Mouse (Mus musculus) MEL (cell line): ENCODE results near the gene Lix1l. TPM values are rescaled to one million over a fixed set of nuclear protein-coding genes. Genes with fewer than 3 reads are reported as not detected.

Experiments used
- DNase-seq: peaks from one replicate; pipeline ENCODE4 v3.0.0; 2011; ENCODE audit warnings: low read depth, low spot score
- H3K27ac ChIP-seq: 2 replicates; pipeline ENCODE4 v1.5.1; 2012; ENCODE audit warnings: low read depth, mild to moderate bottlenecking, control low read depth, low read length, moderate library complexity; ENCODE audit not compliant: control insufficient read depth
- H3K27me3 ChIP-seq, 2 experiments: fragments of 150-350 bp in 1 of 2; sonication (generic) in 1 of 2; 2 replicates each; pipeline ENCODE4 v1.6.1; 2012; ENCODE audit warnings: low read length in 2 of 2, mild to moderate bottlenecking in 2 of 2, improper control_type of control experiment in 1 of 2, moderate library complexity in 1 of 2; ENCODE audit not compliant: insufficient read depth in 2 of 2, control insufficient read depth in 1 of 2
- H3K36me3 ChIP-seq, 2 experiments: 2 replicates each; pipeline ENCODE4 v1.6.1; 2012 to 2014; ENCODE audit warnings: low read length in 2 of 2, improper control_type of control experiment in 1 of 2, inconsistent platforms in 1 of 2, mild to moderate bottlenecking in 1 of 2; ENCODE audit not compliant: insufficient read depth in 2 of 2, control insufficient read depth in 1 of 2
- H3K4me1 ChIP-seq, 2 experiments: fragments of 150-350 bp in 1 of 2; sonication (generic) in 1 of 2; 2 replicates each; pipeline ENCODE4 v1.6.1; 2012; ENCODE audit warnings: low read length in 2 of 2, improper control_type of control experiment in 1 of 2, mild to moderate bottlenecking in 1 of 2; ENCODE audit not compliant: insufficient read depth in 2 of 2, control insufficient read depth in 1 of 2
- H3K4me3 ChIP-seq, 2 experiments: fragments of 150-350 bp in 1 of 2; sonication (generic) in 1 of 2; 2 replicates each; pipeline ENCODE4 v1.5.1; 2012; ENCODE audit warnings: low read depth in 2 of 2, low read length in 2 of 2, mild to moderate bottlenecking in 2 of 2, moderate library complexity in 2 of 2, control low read depth in 1 of 2, improper control_type of control experiment in 1 of 2; ENCODE audit not compliant: control insufficient read depth in 1 of 2, insufficient read depth in 1 of 2
- H3K79me2 ChIP-seq: 2 replicates; pipeline ENCODE4 v1.6.1; 2012; ENCODE audit warnings: mild to moderate bottlenecking, low read length, moderate library complexity; ENCODE audit not compliant: control insufficient read depth, poor library complexity, insufficient read depth
- H3K9ac ChIP-seq: 2 replicates; pipeline ENCODE4 v1.6.1; 2012; ENCODE audit warnings: low read depth, mild to moderate bottlenecking, control low read depth, low read length, moderate library complexity; ENCODE audit not compliant: control insufficient read depth, poor library complexity, severe bottlenecking
- H3K9me3 ChIP-seq: fragments of 150-350 bp; sonication (generic); replicated peaks from 2 replicates; pipeline ENCODE4 v1.6.1; 2012; ENCODE audit warnings: mild to moderate bottlenecking, low read length, improper control_type of control experiment, moderate library complexity; ENCODE audit not compliant: insufficient read depth
- CHD1 ChIP-seq: IDR thresholded peaks from 2 replicates; pipeline ENCODE4 v1.6.1; 2012; ENCODE audit warnings: low read depth, mild to moderate bottlenecking, inconsistent platforms, low read length, improper control_type of control experiment
- CHD2 ChIP-seq: IDR thresholded peaks from 2 replicates; pipeline ENCODE4 v1.6.1; 2011; ENCODE audit warnings: low read length, improper control_type of control experiment
- CTCF ChIP-seq, 3 experiments: IDR thresholded peaks in 2 of 3; conservative IDR thresholded peaks in 1 of 3; 2 replicates each; pipeline ENCODE4 v1.5.1; 2011 to 2012; ENCODE audit warnings: low read length in 3 of 3, low read depth in 2 of 3, mild to moderate bottlenecking in 2 of 3, improper control_type of control experiment in 1 of 3, inconsistent platforms in 1 of 3, mixed read lengths in 1 of 3, moderate library complexity in 1 of 3; ENCODE audit not compliant: control insufficient read depth in 1 of 3, insufficient read depth in 1 of 3, poor library complexity in 1 of 3, severe bottlenecking in 1 of 3
- E2F4 ChIP-seq: IDR thresholded peaks from 2 replicates; pipeline ENCODE4 v1.6.1; 2011; ENCODE audit warnings: low read depth, low read length, improper control_type of control experiment, borderline replicate concordance
- EP300 ChIP-seq, 2 experiments: IDR thresholded peaks; 2 replicates each; pipeline ENCODE4 v1.6.1; 2011; ENCODE audit warnings: improper control_type of control experiment in 2 of 2, low read length in 2 of 2, low read depth in 1 of 2, mild to moderate bottlenecking in 1 of 2
- ETS1 ChIP-seq: IDR thresholded peaks from 2 replicates; pipeline ENCODE4 v1.6.1; 2012; ENCODE audit warnings: low read depth, mild to moderate bottlenecking, inconsistent platforms, low read length, improper control_type of control experiment, moderate library complexity
- GABPA ChIP-seq: IDR thresholded peaks from 2 replicates; pipeline ENCODE4 v1.6.1; 2012; ENCODE audit warnings: low read depth, mild to moderate bottlenecking, inconsistent platforms, low read length, improper control_type of control experiment, moderate library complexity
- GATA1 ChIP-seq: IDR thresholded peaks from 2 replicates; pipeline ENCODE4 v1.6.1; 2011; ENCODE audit warnings: low read depth, low read length, improper control_type of control experiment
- HCFC1 ChIP-seq: IDR thresholded peaks from 2 replicates; pipeline ENCODE4 v1.6.1; 2012; ENCODE audit warnings: low read depth, mild to moderate bottlenecking, inconsistent platforms, low read length, improper control_type of control experiment, moderate library complexity
- JUND ChIP-seq: IDR thresholded peaks from 2 replicates; pipeline ENCODE4 v1.6.1; 2011; ENCODE audit warnings: low read depth, mild to moderate bottlenecking, improper control_type of control experiment, low read length
- KAT2A ChIP-seq: conservative IDR thresholded peaks from 2 replicates; pipeline ENCODE4 v1.6.1; 2012; ENCODE audit warnings: low read depth, low read length, improper control_type of control experiment, inconsistent platforms
- MAFK ChIP-seq: IDR thresholded peaks from 2 replicates; pipeline ENCODE4 v1.6.1; 2011; ENCODE audit warnings: low read depth, mild to moderate bottlenecking, low read length, improper control_type of control experiment, borderline replicate concordance
- MAX ChIP-seq: IDR thresholded peaks from 2 replicates; pipeline ENCODE4 v1.6.1; 2011; ENCODE audit warnings: low read length, improper control_type of control experiment
- MAZ ChIP-seq: IDR thresholded peaks from 2 replicates; pipeline ENCODE4 v1.6.1; 2012; ENCODE audit warnings: low read depth, mild to moderate bottlenecking, inconsistent platforms, low read length, improper control_type of control experiment
- MEF2A ChIP-seq: IDR thresholded peaks from 2 replicates; pipeline ENCODE4 v1.6.1; 2014; ENCODE audit warnings: low read depth, mild to moderate bottlenecking, inconsistent platforms, low read length, improper control_type of control experiment; ENCODE audit not compliant: poor library complexity, insufficient replicate concordance, severe bottlenecking; ENCODE audit errors: extremely low read depth
- MXI1 ChIP-seq: IDR thresholded peaks from 2 replicates; pipeline ENCODE4 v1.6.1; 2011; ENCODE audit warnings: mild to moderate bottlenecking, low read depth, low read length, improper control_type of control experiment
- MYB ChIP-seq: IDR thresholded peaks from 2 replicates; pipeline ENCODE4 v1.6.1; 2011; ENCODE audit warnings: mild to moderate bottlenecking, low read depth, low read length, improper control_type of control experiment
- MYC ChIP-seq: IDR thresholded peaks from 2 replicates; pipeline ENCODE4 v1.6.1; 2011; ENCODE audit warnings: low read depth, mild to moderate bottlenecking, low read length, improper control_type of control experiment, moderate library complexity
- NELFE ChIP-seq: IDR thresholded peaks from 2 replicates; pipeline ENCODE4 v1.6.1; 2011; ENCODE audit warnings: low read depth, low read length, improper control_type of control experiment
- NRF1 ChIP-seq: IDR thresholded peaks from 2 replicates; pipeline ENCODE4 v1.6.1; 2014; ENCODE audit warnings: low read depth, mild to moderate bottlenecking, inconsistent platforms, low read length, improper control_type of control experiment, moderate library complexity; ENCODE audit not compliant: poor library complexity, insufficient read depth, severe bottlenecking
- POLR2AphosphoS2 ChIP-seq: IDR thresholded peaks from 2 replicates; pipeline ENCODE4 v1.6.1; 2011; ENCODE audit warnings: low read length, improper control_type of control experiment
- POLR2AphosphoS5 ChIP-seq: IDR thresholded peaks from 2 replicates; pipeline ENCODE4 v1.6.1; 2012; ENCODE audit warnings: low read depth, borderline replicate concordance, mild to moderate bottlenecking, inconsistent platforms, low read length, moderate library complexity, mixed read lengths
- RAD21 ChIP-seq: IDR thresholded peaks from 2 replicates; pipeline ENCODE4 v1.6.1; 2011; ENCODE audit warnings: mild to moderate bottlenecking, low read depth, low read length, improper control_type of control experiment
- RCOR1 ChIP-seq: IDR thresholded peaks from 2 replicates; pipeline ENCODE4 v1.6.1; 2012; ENCODE audit warnings: low read depth, mild to moderate bottlenecking, inconsistent platforms, low read length, improper control_type of control experiment
- SIN3A ChIP-seq: IDR thresholded peaks from 2 replicates; pipeline ENCODE4 v1.6.1; 2012; ENCODE audit warnings: low read length, improper control_type of control experiment, inconsistent platforms
- SMC3 ChIP-seq: IDR thresholded peaks from 2 replicates; pipeline ENCODE4 v1.6.1; 2011; ENCODE audit warnings: low read depth, low read length, improper control_type of control experiment
- TAL1 ChIP-seq: IDR thresholded peaks from 2 replicates; pipeline ENCODE4 v1.6.1; 2012; ENCODE audit warnings: mild to moderate bottlenecking, inconsistent platforms, low read length, moderate library complexity, mixed read lengths
- TBP ChIP-seq: IDR thresholded peaks from 2 replicates; pipeline ENCODE4 v1.8.0; 2011; ENCODE audit warnings: low read depth, low read length, improper control_type of control experiment
- TCF12 ChIP-seq: IDR thresholded peaks from 2 replicates; pipeline ENCODE4 v1.6.1; 2014; ENCODE audit warnings: low read depth, mild to moderate bottlenecking, inconsistent platforms, low read length, improper control_type of control experiment, moderate library complexity
- UBTF ChIP-seq: IDR thresholded peaks from 2 replicates; pipeline ENCODE4 v1.6.1; 2012; ENCODE audit warnings: low read depth, mild to moderate bottlenecking, inconsistent platforms, low read length, improper control_type of control experiment, moderate library complexity, borderline replicate concordance; ENCODE audit not compliant: insufficient read depth
- USF1 ChIP-seq: IDR thresholded peaks from 2 replicates; pipeline ENCODE4 v1.6.1; 2014; ENCODE audit warnings: low read depth, mild to moderate bottlenecking, inconsistent platforms, low read length, improper control_type of control experiment, moderate library complexity
- USF2 ChIP-seq, 2 experiments: IDR thresholded peaks; 2 replicates each; pipeline ENCODE4 v1.6.1; 2011 to 2012; ENCODE audit warnings: improper control_type of control experiment in 2 of 2, low read length in 2 of 2, borderline replicate concordance in 1 of 2, inconsistent platforms in 1 of 2, low read depth in 1 of 2, mild to moderate bottlenecking in 1 of 2; ENCODE audit not compliant: insufficient read depth in 1 of 2
- ZC3H11A ChIP-seq: IDR thresholded peaks from 2 replicates; pipeline ENCODE4 v1.6.1; 2012; ENCODE audit warnings: low read depth, mild to moderate bottlenecking, inconsistent platforms, low read length, improper control_type of control experiment
- ZKSCAN1 ChIP-seq: IDR thresholded peaks from 2 replicates; pipeline ENCODE4 v1.6.1; 2012; ENCODE audit warnings: low read depth, mild to moderate bottlenecking, inconsistent platforms, low read length, improper control_type of control experiment, moderate library complexity
- ZMIZ1 ChIP-seq: IDR thresholded peaks from 2 replicates; pipeline ENCODE4 v1.6.1; 2012; ENCODE audit warnings: low read depth, mild to moderate bottlenecking, inconsistent platforms, low read length, improper control_type of control experiment, moderate library complexity
- ZNF384 ChIP-seq: IDR thresholded peaks from 2 replicates; pipeline ENCODE4 v1.6.1; 2012; ENCODE audit warnings: low read depth, mild to moderate bottlenecking, inconsistent platforms, low read length, improper control_type of control experiment
- polyA plus RNA-seq, 2 experiments: library from polyadenylated mRNA; stranded (reverse) in 1 of 2; unstranded in 1 of 2; fragments of >175 nt in 1 of 2; fragments of >200 nt in 1 of 2; gene quantifications; 2 replicates each; pipeline versions ENCODE4 v1.2.1 to v1.2.4; 2012; ENCODE audit warnings: low replicate concordance in 2 of 2, low read depth in 1 of 2; ENCODE audit not compliant: insufficient read length in 2 of 2, insufficient read depth in 1 of 2, missing spikeins in 1 of 2
- total RNA-seq: library from RNA; depleted of rRNA; stranded (reverse); fragments of 300-350 nt; gene quantifications from 2 replicates; pipeline ENCODE4 v1.2.3, GENCODE M21; 2012; rRNA removed

Lix1l gene
- total RNA-seq = 5.4 and 6.1 TPM in 2 replicates
- polyA plus RNA-seq = 10 to 100 TPM in 1 of 2 experiments, not detected in 1; 17.0 TPM

DNA sequence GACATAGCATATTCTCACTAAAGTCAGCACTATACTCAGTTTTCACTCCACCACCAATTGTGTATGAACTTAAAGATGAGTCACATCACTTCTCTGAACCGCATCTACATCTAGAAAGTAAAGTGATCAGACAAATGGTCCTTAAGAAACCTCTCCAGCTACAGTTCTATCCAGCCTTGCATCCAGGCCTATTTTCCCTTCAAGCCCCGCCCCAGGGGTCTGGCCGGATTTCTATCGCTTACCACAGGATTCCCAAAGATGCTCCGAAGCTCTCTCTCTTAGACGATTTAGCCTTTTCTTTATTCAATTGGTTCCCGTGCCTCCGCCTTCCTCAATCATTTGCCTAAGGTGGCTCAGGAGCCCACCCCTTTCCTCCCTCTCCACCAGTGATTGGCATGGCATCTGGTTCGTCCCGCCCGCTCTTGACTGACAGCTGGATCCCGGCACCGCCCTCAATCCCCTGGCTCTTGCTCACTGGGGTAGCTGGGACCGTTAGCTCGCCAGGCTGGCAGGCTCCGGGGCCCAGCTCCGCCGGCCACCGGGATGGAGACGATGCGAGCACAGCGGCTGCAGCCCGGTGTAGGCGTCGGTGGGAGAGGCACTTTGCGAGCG lies at the start of gene Lix1l:
TSS of gene Lix1l (plus strand) at position 511 of the 612 bp plus-strand sequence.
- peaks cover 8 to 9% of the 10 kb centered on the region in 2 experiments for H3K4me1 ChIP-seq
- no peaks in the 10 kb centered on the region for H3K27me3 ChIP-seq
- H3K27ac ChIP-seq = peak within 1 kb of the TSS; percentile 21
- TF ChIP-seq NELFE (peak; percentile 69), NRF1 (peak; percentile 35; the same call in 1 of the 2 replicates), MEF2A (no peak), USF1 (no peak), ZNF384 (no peak), ZMIZ1 (no peak; the same call in 1 of the 2 replicates), KAT2A (no peak), POLR2AphosphoS5 (no peak), HCFC1 (peak; percentile 70), EP300 (IDR thresholded peaks at IDR 0.05; ENCODE audit: low read depth in 1 of 2, low read length in 2 of 2) (no peak), TBP (peak; percentile 60), GABPA (no peak), ZKSCAN1 (no peak), CHD1 (no peak), ZC3H11A (no peak), SMC3 (no peak), MYB (no peak), MAFK (no peak), SIN3A (peak; percentile 71), MAZ (no peak; the same call in 1 of the 2 replicates), E2F4 (no peak), USF2 (IDR thresholded peaks at IDR 0.05; ENCODE audit: borderline replicate concordance in 1 of 2, insufficient read depth in 1 of 2, low read depth in 1 of 2, low read length in 2 of 2) (no peak), MAX (no peak), UBTF (0 out of 2 replicates have a peak, but pooled peaks have one; percentile 44), TAL1 (no peak), CTCF (IDR thresholded peaks at IDR 0.05 in 2 of 3, conservative IDR thresholded peaks at IDR 0.05 in 1 of 3; ENCODE audit: control insufficient read depth in 1 of 3, insufficient read depth in 1 of 3, low read depth in 2 of 3, low read length in 3 of 3, poor library complexity in 1 of 3, severe bottlenecking in 1 of 3) (no peak), MXI1 (no peak), ETS1 (0 out of 2 replicates have a peak, but pooled peaks have one; percentile 9), POLR2AphosphoS2 (peak; percentile 58; the same call in 1 of the 2 replicates), GATA1 (no peak), CHD2 (peak; percentile 74), RAD21 (no peak), TCF12 (no peak; the same call in 1 of the 2 replicates), MYC (no peak), JUND (no peak), RCOR1 (no peak)

More for the DNA sequence above, at the start of gene Lix1l:
- Histone ChIP-seq H3K9ac (peak within 1 kb of the TSS; percentile 74), H3K9me3 (no peaks in the 10 kb centered on the region), H3K36me3 (peaks cover 0 to 7% of the 10 kb centered on the region in 2 experiments; a peak in 2 of 4 replicates), H3K4me3 (peak within 1 kb of the TSS; percentile 60 to 66), H3K79me2 (no peaks in the 10 kb centered on the region; the same call in 1 of the 2 replicates)
- DNase-seq = peak; percentile 100
